Mouse (Mus musculus): ENCODE measurements around the gene Bcl2l11.

- TF ChIP-seq CTCF (IDR thresholded peaks at IDR 0.05; ENCODE audit: control insufficient read depth, insufficient read depth, low read length) (no peak), POLR2A (IDR thresholded peaks at IDR 0.05; ENCODE audit: borderline replicate concordance, control insufficient read depth, low read depth, low read length) (no peak)
Measured at GRCm38 (mm10) chr2:128152845-128153550, 27.2 kb downstream of the Bcl2l11 start.

All from bone marrow, adult 2 months (tissue).